Mouse (Mus musculus): ENCODE results near the gene Mfap2. TPM values are rescaled to one million over a fixed set of nuclear protein-coding genes. Genes with fewer than 3 reads are reported as not detected.

The Mfap2 gene
- polyA plus RNA-seq, 1 experiment from 2014 or later = 247 TPM

GRCm38 (mm10) chr4:140986024-140986710, 24.1 kb upstream of the Mfap2 start:
- H3K36me3 ChIP-seq (ENCODE audit: control insufficient read depth, insufficient read depth, low read length) = no peaks in the 10 kb centered on the region
- DNase-seq (ENCODE audit: low spot score) = no peak
- TF ChIP-seq CTCF (IDR thresholded peaks at IDR 0.05; ENCODE audit: low read depth) = peak; percentile 43
- no peak for TF ChIP-seq EP300 (optimal IDR thresholded peaks at IDR 0.05)

DNA sequence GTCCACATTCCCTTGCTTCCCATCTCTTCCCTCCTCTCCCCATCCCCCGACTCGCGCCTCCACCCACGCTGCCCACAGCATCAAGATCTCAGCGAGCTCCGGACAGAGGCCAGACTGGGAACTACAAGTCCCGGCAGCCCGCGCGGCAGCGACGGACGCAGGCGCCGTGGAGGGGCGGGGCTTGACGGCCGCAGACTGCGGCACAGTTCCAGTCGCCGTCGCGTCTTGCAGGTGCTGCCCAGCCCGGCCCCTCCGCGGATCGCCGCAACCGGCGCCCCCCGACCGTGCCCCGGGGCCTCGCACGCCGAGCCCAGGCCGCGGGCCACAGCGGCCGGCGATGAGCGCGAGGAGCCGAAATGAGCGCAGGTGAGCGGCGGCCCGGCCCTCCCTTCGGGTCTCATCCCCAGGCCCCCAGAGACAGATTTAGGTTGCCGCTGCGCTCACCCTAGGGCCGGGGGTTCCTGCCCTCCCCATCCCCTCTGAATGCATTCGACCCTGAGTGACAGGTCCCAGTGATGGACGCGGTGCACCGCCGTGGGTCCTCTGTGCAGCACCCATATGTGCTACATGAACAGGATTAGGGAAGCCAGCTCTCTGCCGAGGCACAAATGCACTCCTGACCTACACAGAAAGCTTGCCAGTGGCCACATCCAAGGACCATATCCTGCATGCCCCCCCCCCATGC, 23.4 kb upstream of the Mfap2 start, which contains the start of gene Atp13a2:
Gene Atp13a2, plus strand, starts transcription at position 163 of the 685 bp plus-strand sequence.
- Histone ChIP-seq H3K4me1 (replicated peaks; ENCODE audit: control insufficient read depth, insufficient read depth) (peaks cover 7% of the 10 kb centered on the region), H3K36me3 (ENCODE audit: control insufficient read depth, insufficient read depth, low read length) (no peaks in the 10 kb centered on the region), H3K9me3 (ENCODE audit: control insufficient read depth, low read length) (no peaks in the 10 kb centered on the region), H3K27me3 (ENCODE audit: control insufficient read depth, insufficient read depth, low read length) (no peaks in the 10 kb centered on the region), H3K4me3 (ENCODE audit: low read depth, low read length) (peak within 1 kb of the TSS; percentile 90), H3K4me2 (replicated peaks; ENCODE audit: low read depth) (peak within 1 kb of the TSS; percentile 88), H3K27ac (replicated peaks) (no peak within 1 kb of the TSS), H3K9ac (ENCODE audit: low read length) (peak within 1 kb of the TSS; percentile 78)
- peak; percentile 91 for DNase-seq (ENCODE audit: low spot score)
- ATAC-seq (ENCODE audit: low FRiP score, low TSS enrichment) = peak; percentile 69
- TF ChIP-seq CTCF (IDR thresholded peaks at IDR 0.05; ENCODE audit: low read depth) (peak; percentile 0; the same call in 1 of the 2 replicates), EP300 (optimal IDR thresholded peaks at IDR 0.05) (no peak)
- under 1% methylated on average over 50 of the region's 58 CpGs for WGBS

More at GRCm38 (mm10) chr4:140986024-140986710, 24.1 kb upstream of the Mfap2 start:
- peaks cover 7% of the 10 kb centered on the region for H3K4me1 ChIP-seq (replicated peaks; ENCODE audit: control insufficient read depth, insufficient read depth)
- no peak for ATAC-seq (ENCODE audit: low FRiP score, low TSS enrichment)
- peak overlapping the region; percentile 78; the same call in 1 of the 2 replicates for H3K9ac ChIP-seq (ENCODE audit: low read length)
- H3K27me3 ChIP-seq (ENCODE audit: control insufficient read depth, insufficient read depth, low read length) = no peaks in the 10 kb centered on the region
- 34% methylated on average over 14 of the region's 15 CpGs for WGBS
- H3K4me2 ChIP-seq (replicated peaks; ENCODE audit: low read depth) = peak overlapping the region; percentile 88
- peak overlapping the region; percentile 90 for H3K4me3 ChIP-seq (ENCODE audit: low read depth, low read length)
- H3K27ac ChIP-seq (replicated peaks) = no peak overlapping the region
- no peaks in the 10 kb centered on the region for H3K9me3 ChIP-seq (ENCODE audit: control insufficient read depth, low read length)

DNA sequence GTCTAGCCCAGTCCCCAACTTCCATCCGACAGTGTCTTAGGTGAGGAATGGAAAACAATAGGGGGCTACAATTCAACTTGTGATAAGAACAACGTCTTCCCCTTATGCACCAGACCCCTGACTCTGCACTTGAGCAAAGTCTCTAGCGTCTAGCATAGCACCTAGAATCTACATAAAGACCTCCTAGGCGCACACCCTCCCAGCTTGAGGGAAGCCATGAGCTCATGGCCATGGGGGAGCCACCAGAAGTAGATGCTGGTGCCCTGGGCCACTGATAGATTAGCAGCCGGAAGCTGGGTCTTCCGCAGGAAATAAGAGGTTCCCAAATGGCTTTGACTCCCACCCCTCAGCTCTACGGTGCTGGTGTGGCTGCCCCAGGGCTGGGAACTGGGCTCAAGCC, 22.7 kb upstream of the Mfap2 start:
- peak overlapping the region; percentile 78 for H3K9ac ChIP-seq (ENCODE audit: low read length)
- no peak for TF ChIP-seq EP300 (optimal IDR thresholded peaks at IDR 0.05)
- no peak for TF ChIP-seq CTCF (IDR thresholded peaks at IDR 0.05; ENCODE audit: low read depth)
- ATAC-seq (ENCODE audit: low FRiP score, low TSS enrichment) (no peak), DNase-seq (ENCODE audit: low spot score) (no peak)
- peak overlapping the region; percentile 90 for H3K4me3 ChIP-seq (ENCODE audit: low read depth, low read length)
- 28% methylated on average over 7 of the region's 7 CpGs for WGBS
- peak overlapping the region; percentile 88 for H3K4me2 ChIP-seq (replicated peaks; ENCODE audit: low read depth)
- H3K36me3 ChIP-seq (ENCODE audit: control insufficient read depth, insufficient read depth, low read length) = no peaks in the 10 kb centered on the region; the same call in 1 of the 2 replicates
- peaks cover 7% of the 10 kb centered on the region for H3K4me1 ChIP-seq (replicated peaks; ENCODE audit: control insufficient read depth, insufficient read depth)
- H3K27ac ChIP-seq (replicated peaks) = no peak overlapping the region
- H3K27me3 ChIP-seq (ENCODE audit: control insufficient read depth, insufficient read depth, low read length) = no peaks in the 10 kb centered on the region
- no peaks in the 10 kb centered on the region for H3K9me3 ChIP-seq (ENCODE audit: control insufficient read depth, low read length)

- Histone ChIP-seq H3K4me2 (replicated peaks; ENCODE audit: low read depth) (no peak overlapping the region), H3K4me1 (replicated peaks; ENCODE audit: control insufficient read depth, insufficient read depth) (peaks cover 7% of the 10 kb centered on the region)
- 64% methylated on average over 7 of the region's 7 CpGs for WGBS
Measured at GRCm38 (mm10) chr4:140988706-140989290, 21.4 kb upstream of the Mfap2 start.

GRCm38 (mm10) chr4:140989447-140989846, 20.8 kb upstream of the Mfap2 start:
- no peak overlapping the region for H3K4me2 ChIP-seq (replicated peaks; ENCODE audit: low read depth)
- H3K36me3 ChIP-seq (ENCODE audit: control insufficient read depth, insufficient read depth, low read length) = peaks cover 2% of the 10 kb centered on the region; the same call in 1 of the 2 replicates
- no peak overlapping the region for H3K9ac ChIP-seq (ENCODE audit: low read length)
- ATAC-seq (ENCODE audit: low FRiP score, low TSS enrichment) = no peak
- H3K27ac ChIP-seq (replicated peaks) = no peak overlapping the region
- no peaks in the 10 kb centered on the region for H3K27me3 ChIP-seq (ENCODE audit: control insufficient read depth, insufficient read depth, low read length)
- DNase-seq (ENCODE audit: low spot score) = no peak
- peaks cover 7% of the 10 kb centered on the region for H3K4me1 ChIP-seq (replicated peaks; ENCODE audit: control insufficient read depth, insufficient read depth)
- 83% methylated on average over 14 of the region's 14 CpGs for WGBS
- no peaks in the 10 kb centered on the region for H3K9me3 ChIP-seq (ENCODE audit: control insufficient read depth, low read length)
- H3K4me3 ChIP-seq (ENCODE audit: low read depth, low read length) = no peak overlapping the region
- TF ChIP-seq EP300 (optimal IDR thresholded peaks at IDR 0.05) = no peak
- TF ChIP-seq CTCF (IDR thresholded peaks at IDR 0.05; ENCODE audit: low read depth) = no peak

More at GRCm38 (mm10) chr4:140988706-140989290, 21.4 kb upstream of the Mfap2 start:
- Histone ChIP-seq H3K9me3 (ENCODE audit: control insufficient read depth, low read length) (no peaks in the 10 kb centered on the region), H3K36me3 (ENCODE audit: control insufficient read depth, insufficient read depth, low read length) (peaks cover 2% of the 10 kb centered on the region; the same call in 1 of the 2 replicates), H3K4me3 (ENCODE audit: low read depth, low read length) (no peak overlapping the region), H3K9ac (ENCODE audit: low read length) (no peak overlapping the region), H3K27me3 (ENCODE audit: control insufficient read depth, insufficient read depth, low read length) (no peaks in the 10 kb centered on the region), H3K27ac (replicated peaks) (no peak overlapping the region)
- no peak for DNase-seq (ENCODE audit: low spot score)
- TF ChIP-seq CTCF (IDR thresholded peaks at IDR 0.05; ENCODE audit: low read depth) = no peak
- no peak for TF ChIP-seq EP300 (optimal IDR thresholded peaks at IDR 0.05)
- ATAC-seq (ENCODE audit: low FRiP score, low TSS enrichment) = no peak

Measured in stomach, postnatal 0 days (tissue).